Mouse (Mus musculus) intestine, postnatal 0 days (tissue): ENCODE measurements around the gene Kcnk5. TPM values are rescaled to one million over a fixed set of nuclear protein-coding genes. Genes with fewer than 3 reads are reported as not detected.

Experiments used
- ATAC-seq: fragments of 200-750 bp; cut with Nextera tagmentation; 2 replicates; pipeline ENCODE4 v1.8.0; 2017; ENCODE audit warnings: mild to moderate bottlenecking, moderate TSS enrichment, moderate library complexity
- H3K27ac ChIP-seq: fragments of 300-500 bp; sonication (generic); 2 replicates; pipeline ENCODE4 v1.5.1; 2014; ENCODE audit warnings: mild to moderate bottlenecking, low read depth, low read length, moderate library complexity
- H3K27me3 ChIP-seq: fragments of 300-500 bp; sonication (generic); replicated peaks from 2 replicates; pipeline ENCODE4 v1.6.1; 2014; ENCODE audit warnings: low read length, mixed read lengths; ENCODE audit not compliant: control insufficient read depth, insufficient read depth
- H3K36me3 ChIP-seq: fragments of 300-500 bp; sonication (generic); 2 replicates; pipeline ENCODE4 v1.6.1; 2014; ENCODE audit warnings: mild to moderate bottlenecking, moderate library complexity; ENCODE audit not compliant: control insufficient read depth, insufficient read depth
- H3K4me1 ChIP-seq: fragments of 300-500 bp; sonication (generic); replicated peaks from 2 replicates; pipeline ENCODE4 v1.6.1; 2014; ENCODE audit warnings: antibody characterized with exemption, low read length, mixed read lengths; ENCODE audit not compliant: control insufficient read depth, insufficient read depth
- H3K4me2 ChIP-seq: fragments of 300-500 bp; sonication (generic); replicated peaks from 2 replicates; pipeline ENCODE4 v1.6.1; 2014; ENCODE audit warnings: low read depth, mild to moderate bottlenecking, moderate library complexity
- H3K4me3 ChIP-seq: fragments of 300-500 bp; sonication (generic); 2 replicates; pipeline ENCODE4 v1.5.1; 2014; ENCODE audit warnings: low read depth, low read length
- H3K9ac ChIP-seq: fragments of 300-500 bp; sonication (generic); 2 replicates; pipeline ENCODE4 v1.6.1; 2014; ENCODE audit warnings: mild to moderate bottlenecking, low read depth, low read length
- H3K9me3 ChIP-seq: fragments of 300-500 bp; sonication (generic); 2 replicates; pipeline ENCODE4 v1.6.1; 2016; ENCODE audit warnings: mixed run types; ENCODE audit not compliant: control insufficient read depth
- CTCF ChIP-seq: sonication (generic); IDR thresholded peaks from 2 replicates; pipeline ENCODE4 v1.5.1; 2016; ENCODE audit warnings: low read depth, mild to moderate bottlenecking, control low read depth, antibody characterized with exemption, moderate library complexity
- WGBS: fragments of 180-500 bp; shearing (Covaris S2); extraction: QIAGEN DNeasy Blood & Tissue Kit; methylation state at CpG from one replicate; pipeline ENCODE4 v1.1.7; 2014; 5-methylcytosine and 5-hydroxymethylcytosine counted together
- polyA plus RNA-seq: library from polyadenylated mRNA; unstranded; fragments of >200 nt; fragmentation: Nextera tagmentation; extraction: Ambion mirVana; gene quantifications from 2 replicates; pipeline ENCODE4 v1.2.1, GENCODE M21; 2015

Gene Kcnk5
- polyA plus RNA-seq, 1 experiment from 2014 or later, result 10.9 TPM

- TF ChIP-seq CTCF, result no peak
- Histone ChIP-seq H3K4me1 (peaks cover 6% of the 10 kb centered on the region; the same call in 1 of the 2 replicates), H3K4me2 (no peak overlapping the region), H3K9ac (0 out of 2 replicates have a peak overlapping the region, but pooled peaks have one; percentile 31), H3K4me3 (no peak overlapping the region), H3K27me3 (no peaks in the 10 kb centered on the region), H3K36me3 (no peaks in the 10 kb centered on the region), H3K27ac (no peak overlapping the region; the same call in 1 of the 2 replicates), H3K9me3 (no peaks in the 10 kb centered on the region)
- 61% methylated on average over 4 of the region's 4 CpGs for WGBS
- no peak for ATAC-seq
Observed at GRCm38 (mm10) chr14:20225525-20225924, 43.9 kb upstream of the Kcnk5 start.

DNA sequence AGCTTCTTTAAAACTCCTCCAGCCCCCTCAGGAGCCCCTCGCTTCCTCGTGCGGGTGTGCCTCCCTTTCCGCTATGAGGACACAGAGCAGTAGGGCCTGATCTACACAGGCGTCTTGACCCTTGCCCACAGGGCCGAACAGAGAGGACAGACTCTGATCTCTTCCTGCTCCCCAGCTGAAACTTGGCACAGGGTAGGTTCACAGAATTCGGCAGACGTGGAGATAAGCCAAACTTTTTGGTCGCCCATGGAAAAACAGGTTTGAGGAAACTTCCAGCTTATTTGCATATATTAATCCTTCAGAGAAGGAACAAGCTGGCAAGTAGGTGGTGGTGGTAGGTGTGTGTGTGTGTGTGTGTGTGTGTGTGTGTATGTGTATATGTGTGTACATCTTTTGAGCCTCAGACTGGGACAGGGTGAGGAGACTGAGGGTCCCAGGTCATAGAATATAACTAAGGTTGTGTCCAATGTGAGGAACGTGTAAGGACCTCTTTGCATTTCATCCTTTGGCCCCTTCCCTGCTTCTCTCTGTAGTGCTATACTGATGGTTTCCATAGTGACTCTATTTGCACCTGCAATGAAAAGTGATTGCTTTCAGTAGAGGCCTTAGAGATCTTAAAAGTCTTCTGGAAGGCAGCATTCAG, 43.1 kb upstream of the Kcnk5 start:
- Histone ChIP-seq H3K36me3 (no peaks in the 10 kb centered on the region), H3K4me2 (no peak overlapping the region), H3K9ac (no peak overlapping the region), H3K4me1 (peaks cover 4% of the 10 kb centered on the region; the same call in 1 of the 2 replicates), H3K4me3 (no peak overlapping the region), H3K9me3 (no peaks in the 10 kb centered on the region), H3K27me3 (no peaks in the 10 kb centered on the region), H3K27ac (peak overlapping the region; percentile 76)
- 30% methylated on average over 10 of the region's 10 CpGs for WGBS
- no peak; the same call in 1 of the 2 replicates for ATAC-seq
- no peak for TF ChIP-seq CTCF

DNA sequence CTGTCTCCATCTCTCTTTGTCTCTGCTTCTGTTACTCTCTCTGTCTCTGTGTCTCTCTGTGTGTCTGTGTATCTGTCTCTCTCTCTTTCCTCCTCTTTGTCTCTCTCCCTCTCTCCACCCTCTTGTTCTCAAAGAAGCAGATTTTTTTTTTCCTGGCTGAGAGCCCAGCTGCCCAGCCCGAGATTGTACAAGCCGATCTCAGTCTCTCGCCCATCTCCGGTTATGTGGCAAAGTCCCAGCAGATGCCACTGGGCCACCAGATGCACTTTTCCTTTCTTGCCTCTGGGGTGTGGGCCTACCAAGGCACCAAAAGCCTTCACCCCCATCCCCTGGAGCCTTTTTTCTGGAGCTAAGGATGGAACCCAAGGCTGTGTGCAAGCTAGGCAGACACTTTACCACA, 42.6 kb upstream of the Kcnk5 start:
- TF ChIP-seq CTCF, result no peak
- ATAC-seq, result no peak
- Histone ChIP-seq H3K36me3 (no peaks in the 10 kb centered on the region), H3K4me1 (peaks cover 4% of the 10 kb centered on the region; the same call in 1 of the 2 replicates), H3K27me3 (no peaks in the 10 kb centered on the region), H3K9me3 (no peaks in the 10 kb centered on the region), H3K9ac (no peak overlapping the region), H3K4me2 (no peak overlapping the region), H3K27ac (peak overlapping the region; percentile 76), H3K4me3 (no peak overlapping the region)
- 12% methylated on average over 4 of the region's 4 CpGs for WGBS

DNA sequence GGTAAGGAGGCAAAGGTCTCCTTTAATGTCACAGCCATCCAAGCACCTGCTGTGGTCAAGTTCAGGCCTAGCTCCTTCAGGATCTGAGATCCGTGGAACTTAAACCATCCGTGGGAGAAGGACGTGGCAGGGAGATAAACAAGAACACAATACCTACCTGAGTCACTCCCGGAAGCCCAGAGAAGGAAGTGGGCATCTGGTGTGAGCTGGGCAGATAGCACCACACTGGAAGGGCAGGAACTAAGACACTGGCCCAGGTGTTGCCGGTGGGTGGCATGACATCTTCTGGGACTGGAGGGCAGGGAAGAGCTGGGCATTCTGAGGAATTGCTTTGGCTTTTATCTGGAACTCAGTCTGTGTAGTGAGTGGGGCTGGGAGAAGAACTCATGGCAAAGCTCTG, 41.6 kb upstream of the Kcnk5 start:
- H3K27ac ChIP-seq, result peak overlapping the region; percentile 64
- H3K9me3 ChIP-seq, result no peaks in the 10 kb centered on the region
- TF ChIP-seq CTCF, result no peak
- H3K4me2 ChIP-seq, result no peak overlapping the region
- WGBS, result 44% methylated on average over 5 of the region's 5 CpGs
- H3K4me1 ChIP-seq, result peaks cover 4% of the 10 kb centered on the region; the same call in 1 of the 2 replicates
- H3K4me3 ChIP-seq, result no peak overlapping the region
- H3K27me3 ChIP-seq, result no peaks in the 10 kb centered on the region
- ATAC-seq, result peak; percentile 27; the same call in 1 of the 2 replicates
- H3K36me3 ChIP-seq, result no peaks in the 10 kb centered on the region
- H3K9ac ChIP-seq, result no peak overlapping the region

- H3K9ac ChIP-seq, result no peak overlapping the region
- H3K4me3 ChIP-seq, result no peak overlapping the region
- H3K36me3 ChIP-seq, result no peaks in the 10 kb centered on the region
- 63% methylated on average over 7 of the region's 7 CpGs for WGBS
- no peak for TF ChIP-seq CTCF
- H3K27ac ChIP-seq, result no peak overlapping the region
- no peaks in the 10 kb centered on the region for H3K27me3 ChIP-seq
- no peaks in the 10 kb centered on the region for H3K9me3 ChIP-seq
- H3K4me1 ChIP-seq, result peaks cover 4% of the 10 kb centered on the region; the same call in 1 of the 2 replicates
- ATAC-seq, result no peak
- no peak overlapping the region for H3K4me2 ChIP-seq
Observed at GRCm38 (mm10) chr14:20221083-20221482, 39.5 kb upstream of the Kcnk5 start.

GRCm38 (mm10) chr14:20219849-20220248, 38.2 kb upstream of the Kcnk5 start:
- ATAC-seq, result peak; percentile 51
- no peaks in the 10 kb centered on the region for H3K9me3 ChIP-seq
- H3K27ac ChIP-seq, result no peak overlapping the region
- TF ChIP-seq CTCF, result no peak
- peaks cover 4% of the 10 kb centered on the region; the same call in 1 of the 2 replicates for H3K4me1 ChIP-seq
- H3K27me3 ChIP-seq, result no peaks in the 10 kb centered on the region
- H3K4me3 ChIP-seq, result no peak overlapping the region
- no peaks in the 10 kb centered on the region for H3K36me3 ChIP-seq
- H3K4me2 ChIP-seq, result no peak overlapping the region
- 44% methylated on average over 1 of the region's 1 CpGs for WGBS
- no peak overlapping the region for H3K9ac ChIP-seq
